Mouse (Mus musculus) intestine, embryonic 14.5 days (tissue): ENCODE measurements around the gene Spon1. TPM values are rescaled to one million over a fixed set of nuclear protein-coding genes. Genes with fewer than 3 reads are reported as not detected.

Source experiments
- ATAC-seq: fragments of 200-750 bp; cut with Nextera tagmentation; replicated peaks from 2 replicates; pipeline ENCODE4 v1.8.0; 2017; ENCODE audit warnings: low read depth, moderate number of reproducible peaks, moderate TSS enrichment, moderate library complexity; ENCODE audit not compliant: low FRiP score, low TSS enrichment
- DNase-seq: peaks from one replicate; pipeline ENCODE4 v3.0.0-alpha.2; 2018; ENCODE audit warnings: low spot score
- H3K27ac ChIP-seq: fragments of 300-500 bp; sonication (generic); 2 replicates; pipeline ENCODE4 v1.5.1; 2014; ENCODE audit warnings: low read depth, mild to moderate bottlenecking, control low read depth
- H3K27me3 ChIP-seq: fragments of 300-500 bp; sonication (generic); replicated peaks from 2 replicates; pipeline ENCODE4 v1.6.1; 2014; ENCODE audit warnings: low read length, control low read depth; ENCODE audit not compliant: control insufficient read depth, insufficient read depth
- H3K36me3 ChIP-seq: fragments of 300-500 bp; sonication (generic); 2 replicates; pipeline ENCODE4 v1.6.1; 2014; ENCODE audit warnings: low read length, control low read depth; ENCODE audit not compliant: control insufficient read depth, insufficient read depth
- H3K4me1 ChIP-seq: fragments of 300-500 bp; sonication (generic); replicated peaks from 2 replicates; pipeline ENCODE4 v1.6.1; 2014; ENCODE audit warnings: low read length, control low read depth, mixed read lengths; ENCODE audit not compliant: control insufficient read depth, insufficient read depth
- H3K4me2 ChIP-seq: fragments of 300-500 bp; sonication (generic); 2 replicates; pipeline ENCODE4 v1.6.1; 2014; ENCODE audit warnings: low read length
- H3K4me3 ChIP-seq: fragments of 300-500 bp; sonication (generic); 2 replicates; pipeline ENCODE4 v1.5.1; 2014; ENCODE audit warnings: low read depth, low read length, control low read depth, mixed read lengths
- H3K9ac ChIP-seq: fragments of 300-500 bp; sonication (generic); 2 replicates; pipeline ENCODE4 v1.6.1; 2014; ENCODE audit warnings: mild to moderate bottlenecking, low read length
- H3K9me3 ChIP-seq: fragments of 300-500 bp; sonication (generic); 2 replicates; pipeline ENCODE4 v1.6.1; 2016; ENCODE audit warnings: low read length, control low read depth; ENCODE audit not compliant: control insufficient read depth
- WGBS: fragments of 180-500 bp; shearing (Covaris S2); extraction: QIAGEN DNeasy Blood & Tissue Kit; methylation state at CpG from one replicate; pipeline ENCODE4 v1.1.7; 2014; 5-methylcytosine and 5-hydroxymethylcytosine counted together
- polyA plus RNA-seq: library from polyadenylated mRNA; unstranded; fragments of >200 nt; fragmentation: Nextera tagmentation; extraction: Ambion mirVana; gene quantifications from 2 replicates; pipeline ENCODE4 v1.2.1, GENCODE M21; 2014

Spon1 gene
- polyA plus RNA-seq, 1 experiment from 2014 or later, result 12.2 TPM

DNA sequence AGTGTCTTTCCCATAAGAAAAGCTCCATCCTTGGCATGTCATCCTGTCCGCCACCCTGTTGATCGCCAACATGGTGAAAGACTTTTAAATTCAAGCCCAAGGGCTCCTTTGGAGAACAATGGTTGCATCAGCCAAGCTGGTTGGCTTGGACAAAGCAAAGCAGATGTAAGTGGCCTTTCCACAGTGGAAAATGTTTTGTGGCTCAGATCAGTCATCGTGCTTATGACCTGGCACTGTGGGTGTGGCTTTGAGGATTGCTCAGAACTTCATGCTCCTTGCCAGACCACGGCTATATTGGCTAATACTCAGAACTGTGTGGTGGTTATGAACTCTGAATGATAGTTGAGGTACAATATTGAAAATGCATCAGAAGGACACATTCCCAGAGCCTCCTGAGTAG lies 96.2 kb downstream of the Spon1 start:
- WGBS, result 96% methylated on average over 4 of the region's 4 CpGs

DNA sequence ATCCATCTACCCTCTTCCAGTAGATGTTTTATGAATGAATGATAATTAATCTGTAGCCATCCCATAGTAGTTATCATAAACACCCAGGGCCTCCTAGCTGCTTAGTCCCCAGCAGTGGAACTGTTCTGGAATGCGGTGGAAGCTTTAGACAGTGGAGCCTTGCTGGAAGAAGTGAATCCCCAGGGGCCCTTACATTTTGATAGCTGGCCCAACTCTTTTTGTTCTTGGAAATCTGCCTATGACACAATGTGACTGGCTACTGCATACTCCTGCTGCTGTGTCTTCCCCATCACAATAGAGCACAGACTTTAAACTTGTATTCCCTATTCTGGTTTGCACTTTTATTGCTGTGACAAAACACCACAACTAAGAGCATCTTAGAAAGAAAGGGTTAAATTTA lies 107.0 kb downstream of the Spon1 start:
- H3K27me3 ChIP-seq, result no peaks in the 10 kb centered on the region
- H3K4me1 ChIP-seq, result no peaks in the 10 kb centered on the region
- H3K9ac ChIP-seq, result no peak overlapping the region
- WGBS, result 97% methylated on average over 1 of the region's 1 CpGs
- H3K9me3 ChIP-seq, result no peaks in the 10 kb centered on the region
- H3K27ac ChIP-seq, result no peak overlapping the region
- ATAC-seq (no peak), DNase-seq (no peak)
- H3K4me3 ChIP-seq, result no peak overlapping the region
- H3K4me2 ChIP-seq, result no peak overlapping the region
- H3K36me3 ChIP-seq, result no peaks in the 10 kb centered on the region

More for the DNA sequence above, 96.2 kb downstream of the Spon1 start:
- Histone ChIP-seq H3K4me3 (no peak overlapping the region), H3K4me1 (no peaks in the 10 kb centered on the region), H3K27ac (no peak overlapping the region), H3K36me3 (no peaks in the 10 kb centered on the region), H3K9me3 (no peaks in the 10 kb centered on the region), H3K4me2 (no peak overlapping the region), H3K27me3 (no peaks in the 10 kb centered on the region), H3K9ac (no peak overlapping the region)
- ATAC-seq, result no peak
- no peak for DNase-seq

DNA sequence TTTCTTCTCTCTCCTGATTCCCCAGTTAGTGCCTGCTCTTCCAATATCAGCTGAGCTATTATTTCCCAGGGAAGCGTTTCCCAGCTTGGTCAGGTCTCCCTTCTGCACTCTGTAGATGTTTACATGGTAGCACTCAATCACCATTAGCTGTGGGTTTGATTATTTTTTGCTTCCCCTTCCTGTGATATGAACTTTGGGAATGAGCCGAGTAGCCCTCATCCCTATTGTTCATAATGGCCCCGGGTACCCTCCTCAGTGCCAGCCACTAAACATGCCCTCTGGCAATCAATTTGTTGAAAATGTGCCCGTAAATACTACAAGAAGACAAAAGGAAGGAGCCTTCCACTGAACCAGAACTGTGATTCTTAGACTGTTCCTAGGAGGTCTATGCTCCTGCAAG lies 111.7 kb downstream of the Spon1 start:
- Histone ChIP-seq H3K4me2 (no peak overlapping the region), H3K27ac (no peak overlapping the region), H3K4me1 (no peaks in the 10 kb centered on the region), H3K4me3 (no peak overlapping the region), H3K9me3 (no peaks in the 10 kb centered on the region), H3K9ac (no peak overlapping the region), H3K36me3 (no peaks in the 10 kb centered on the region), H3K27me3 (no peaks in the 10 kb centered on the region)
- ATAC-seq (no peak), DNase-seq (no peak)
- 82% methylated on average over 4 of the region's 4 CpGs for WGBS

DNA sequence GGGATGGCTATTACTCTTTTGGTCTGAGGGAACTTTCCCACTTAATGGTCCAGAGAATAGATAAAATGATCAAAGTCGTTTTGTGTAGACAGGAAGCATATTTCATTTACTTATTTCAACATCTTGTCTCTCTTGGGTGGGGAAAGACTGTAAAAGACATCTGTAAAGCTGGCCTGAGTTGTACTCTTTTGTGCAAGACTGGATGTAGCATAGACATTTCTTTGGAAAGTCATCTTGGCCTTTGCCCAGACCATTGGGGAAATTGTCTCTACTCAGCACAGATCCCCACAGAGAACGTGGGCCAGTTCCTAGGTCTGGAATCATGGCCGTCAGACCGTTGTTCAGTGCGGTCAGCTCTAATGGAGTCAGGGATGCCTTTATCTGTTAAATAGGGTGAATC lies 112.1 kb downstream of the Spon1 start:
- no peak overlapping the region for H3K4me2 ChIP-seq
- no peaks in the 10 kb centered on the region for H3K36me3 ChIP-seq
- H3K9me3 ChIP-seq, result no peaks in the 10 kb centered on the region
- no peaks in the 10 kb centered on the region for H3K4me1 ChIP-seq
- H3K27ac ChIP-seq, result no peak overlapping the region
- ATAC-seq (no peak), DNase-seq (no peak)
- H3K27me3 ChIP-seq, result no peaks in the 10 kb centered on the region
- WGBS, result 81% methylated on average over 5 of the region's 5 CpGs
- H3K9ac ChIP-seq, result no peak overlapping the region
- H3K4me3 ChIP-seq, result no peak overlapping the region

DNA sequence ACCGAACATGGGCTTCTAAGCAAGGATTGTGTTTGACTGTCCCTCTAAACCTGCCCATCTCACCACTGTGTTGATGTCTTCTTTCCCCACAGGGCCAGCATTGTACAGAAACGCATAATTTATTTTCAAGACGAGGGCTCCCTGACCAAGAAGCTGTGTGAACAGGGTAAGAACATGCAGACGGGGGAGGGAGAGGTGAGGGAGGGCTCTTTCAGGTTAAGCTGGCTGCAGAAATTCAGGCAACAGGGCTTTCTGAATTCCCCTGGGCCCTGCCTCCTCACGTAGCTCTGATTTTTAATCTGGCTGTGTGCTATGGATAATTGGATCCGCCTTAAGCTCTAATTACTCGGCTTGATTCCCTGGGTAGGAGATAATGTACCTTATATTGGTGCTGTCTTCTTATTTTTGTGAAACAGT lies 113.3 kb downstream of the Spon1 start:
- Histone ChIP-seq H3K27me3 (no peaks in the 10 kb centered on the region), H3K4me1 (no peaks in the 10 kb centered on the region), H3K4me3 (no peak overlapping the region), H3K9me3 (no peaks in the 10 kb centered on the region), H3K36me3 (no peaks in the 10 kb centered on the region), H3K4me2 (no peak overlapping the region), H3K27ac (no peak overlapping the region), H3K9ac (no peak overlapping the region)
- ATAC-seq (no peak), DNase-seq (no peak)
- 75% methylated on average over 7 of the region's 7 CpGs for WGBS

DNA sequence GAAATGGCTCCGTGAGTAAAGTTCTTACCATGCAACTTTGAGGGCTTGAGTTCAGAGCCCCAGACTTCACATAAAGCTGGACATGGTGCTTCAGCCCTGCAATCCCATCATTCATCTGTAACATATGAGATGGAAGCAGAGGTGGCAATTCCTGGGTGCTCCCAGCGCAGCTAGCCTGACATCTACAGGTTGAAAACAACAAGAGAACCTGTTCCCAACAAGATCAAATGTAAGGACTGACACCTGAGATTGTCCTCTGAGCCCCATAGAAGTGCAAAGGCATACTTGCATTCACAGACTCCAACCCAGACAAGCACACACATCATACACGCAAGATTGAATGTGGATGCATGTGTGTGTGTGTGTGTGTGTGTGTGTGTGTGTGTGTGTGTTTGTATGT lies 114.2 kb downstream of the Spon1 start:
- no peak overlapping the region for H3K4me3 ChIP-seq
- H3K9ac ChIP-seq, result no peak overlapping the region
- no peaks in the 10 kb centered on the region for H3K27me3 ChIP-seq
- H3K9me3 ChIP-seq, result no peaks in the 10 kb centered on the region
- H3K27ac ChIP-seq, result no peak overlapping the region
- no peak overlapping the region for H3K4me2 ChIP-seq
- no peak for DNase-seq
- WGBS, result 88% methylated on average over 3 of the region's 3 CpGs
- no peaks in the 10 kb centered on the region for H3K36me3 ChIP-seq
- no peak for ATAC-seq
- H3K4me1 ChIP-seq, result no peaks in the 10 kb centered on the region

DNA sequence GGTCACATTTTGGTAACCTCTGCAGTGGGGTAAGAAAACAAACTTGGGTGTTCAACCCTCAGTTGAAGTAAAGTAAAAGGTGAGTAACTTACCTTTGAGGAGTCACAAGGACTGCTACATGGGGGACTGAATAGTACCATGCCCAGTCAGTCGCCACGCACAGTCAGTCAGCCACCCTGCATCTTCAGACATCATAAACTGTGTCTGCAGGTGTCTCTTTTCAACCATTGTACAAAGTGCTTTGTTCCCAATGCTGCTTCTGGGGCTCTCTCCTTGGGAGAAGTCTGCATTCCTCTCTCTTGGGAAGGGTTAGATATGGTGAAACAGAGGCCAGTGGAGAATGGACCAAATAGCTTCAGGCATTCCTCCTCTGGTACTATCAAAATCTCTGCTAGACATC lies 125.0 kb downstream of the Spon1 start:
- Histone ChIP-seq H3K4me1 (no peaks in the 10 kb centered on the region), H3K36me3 (no peaks in the 10 kb centered on the region), H3K9me3 (no peaks in the 10 kb centered on the region), H3K4me3 (no peak overlapping the region), H3K27me3 (no peaks in the 10 kb centered on the region), H3K9ac (no peak overlapping the region), H3K4me2 (no peak overlapping the region), H3K27ac (no peak overlapping the region)
- ATAC-seq, result no peak
- no peak for DNase-seq
- 88% methylated on average over 2 of the region's 2 CpGs for WGBS

DNA sequence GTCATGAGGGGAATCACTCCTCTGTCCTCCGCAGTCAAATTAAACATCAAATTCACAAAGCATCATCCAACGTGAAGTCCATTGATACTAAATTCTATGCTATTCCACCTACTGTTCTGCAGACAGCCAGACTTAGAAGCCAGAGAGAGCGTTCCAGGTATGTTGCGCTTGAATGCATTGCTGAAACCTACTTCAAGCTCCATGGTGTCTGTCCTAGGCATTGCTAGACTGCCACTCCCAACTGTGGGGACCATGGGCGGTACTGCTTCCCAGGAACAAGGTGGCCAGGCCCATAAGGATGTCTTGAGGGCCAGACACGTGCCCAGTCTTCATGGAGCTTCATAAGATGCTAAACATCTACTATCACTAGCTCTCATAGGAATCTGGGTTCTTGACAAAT lies 125.7 kb downstream of the Spon1 start:
- Histone ChIP-seq H3K4me2 (no peak overlapping the region), H3K36me3 (no peaks in the 10 kb centered on the region), H3K4me1 (no peaks in the 10 kb centered on the region), H3K9ac (no peak overlapping the region), H3K27me3 (no peaks in the 10 kb centered on the region), H3K27ac (no peak overlapping the region), H3K9me3 (no peaks in the 10 kb centered on the region), H3K4me3 (no peak overlapping the region)
- WGBS, result 88% methylated on average over 6 of the region's 6 CpGs
- ATAC-seq (no peak), DNase-seq (no peak)

DNA sequence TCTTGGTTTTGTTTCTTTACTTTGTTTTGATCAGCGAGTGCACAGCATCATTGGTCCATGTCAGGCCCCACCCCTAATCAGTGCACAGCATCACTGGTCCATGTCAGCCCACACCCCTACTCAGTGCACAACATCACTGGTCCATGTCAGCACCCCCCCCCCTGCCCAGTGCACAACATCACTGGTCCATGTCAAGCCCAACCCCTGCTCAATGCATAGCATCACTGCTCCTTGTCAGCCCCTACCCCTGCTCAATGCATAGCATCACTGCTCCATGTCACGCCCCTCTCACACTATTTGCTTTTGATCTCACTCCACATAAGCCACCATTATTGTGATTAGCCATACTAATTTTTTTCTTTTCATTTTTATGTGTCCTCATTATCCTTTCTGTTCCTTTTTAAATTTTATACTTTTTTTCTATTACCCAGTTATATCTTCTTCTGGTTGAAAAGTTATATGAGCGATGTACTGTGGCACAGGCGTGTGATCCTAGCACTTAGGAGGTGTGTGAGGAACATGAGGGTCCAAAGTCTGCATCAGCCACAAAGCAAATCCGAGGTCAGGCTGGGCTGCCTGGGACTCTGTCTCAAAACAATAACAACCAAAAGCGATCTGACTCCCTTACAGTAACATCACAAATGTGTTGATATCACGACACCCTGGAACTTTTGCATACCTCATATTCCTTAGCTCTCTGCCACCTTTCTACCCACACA lies 128.3 kb downstream of the Spon1 start:
- WGBS, result 84% methylated on average over 7 of the region's 7 CpGs
- DNase-seq (no peak), ATAC-seq (0 out of 2 replicates have a peak, but pooled peaks have one; percentile 43)
- H3K27ac ChIP-seq, result no peak overlapping the region
- no peaks in the 10 kb centered on the region for H3K9me3 ChIP-seq
- H3K4me3 ChIP-seq, result no peak overlapping the region
- H3K4me2 ChIP-seq, result no peak overlapping the region
- H3K9ac ChIP-seq, result no peak overlapping the region
- no peaks in the 10 kb centered on the region for H3K36me3 ChIP-seq
- H3K4me1 ChIP-seq, result no peaks in the 10 kb centered on the region
- H3K27me3 ChIP-seq, result no peaks in the 10 kb centered on the region
